Mouse (Mus musculus) kidney, postnatal 36 days (tissue): Measurements from ENCODE around the gene Zfp296.

Experiments used
- DNase-seq, 2 experiments: peaks; one replicate each; pipeline ENCODE4 v3.0.0; 2021 to 2022; ENCODE audit warnings: mixed read lengths in 2 of 2

Zfp296 gene

GRCm38 (mm10) chr7:19577141-19577852, at the start of gene Zfp296, which contains the start of gene Gemin7:
Zfp296 (plus strand) TSS chr7:19577287.
Gemin7 (minus strand) TSS chr7:19577595.
- peak; percentile 59 to 80 for DNase-seq

- no peak for DNase-seq
Measured at GRCm38 (mm10) chr7:19531077-19531476, 46.0 kb upstream of the Zfp296 start.

GRCm38 (mm10) chr7:19532240-19532639, 44.8 kb upstream of the Zfp296 start:
- DNase-seq, result no peak

- no peak for DNase-seq
Measured at GRCm38 (mm10) chr7:19534676-19535075, 42.4 kb upstream of the Zfp296 start.

GRCm38 (mm10) chr7:19540771-19541566, 36.1 kb upstream of the Zfp296 start:
- peak in 1 of 2 experiments; percentile 43 for DNase-seq

GRCm38 (mm10) chr7:19541681-19542154, 35.4 kb upstream of the Zfp296 start:
- DNase-seq, result no peak

- DNase-seq, result peak in 1 of 2 experiments; percentile 35
Measured at GRCm38 (mm10) chr7:19542155-19542691, 34.9 kb upstream of the Zfp296 start.

GRCm38 (mm10) chr7:19543584-19543983, 33.5 kb upstream of the Zfp296 start:
- DNase-seq, result peak in 1 of 2 experiments; percentile 46

GRCm38 (mm10) chr7:19546007-19546406, 31.1 kb upstream of the Zfp296 start:
- DNase-seq, result no peak

GRCm38 (mm10) chr7:19547344-19547969, 29.6 kb upstream of the Zfp296 start:
- no peak for DNase-seq

GRCm38 (mm10) chr7:19549394-19549793, 27.7 kb upstream of the Zfp296 start:
- DNase-seq, result no peak

- no peak for DNase-seq
Measured at GRCm38 (mm10) chr7:19551634-19552033, 25.5 kb upstream of the Zfp296 start.

- no peak for DNase-seq
Measured at GRCm38 (mm10) chr7:19552443-19552842, 24.6 kb upstream of the Zfp296 start.

- DNase-seq, result no peak
Measured at GRCm38 (mm10) chr7:19554168-19554567, 22.9 kb upstream of the Zfp296 start.

GRCm38 (mm10) chr7:19557086-19557485, 20.0 kb upstream of the Zfp296 start:
- peak; percentile 65 to 70 for DNase-seq

GRCm38 (mm10) chr7:19557982-19558900, 18.8 kb upstream of the Zfp296 start:
- DNase-seq, result peak; percentile 30 to 42

- no peak for DNase-seq
Measured at GRCm38 (mm10) chr7:19558965-19559364, 18.1 kb upstream of the Zfp296 start.

- peak; percentile 23 to 44 for DNase-seq
Measured at GRCm38 (mm10) chr7:19560491-19561260, 16.4 kb upstream of the Zfp296 start.

GRCm38 (mm10) chr7:19561431-19561764, 15.7 kb upstream of the Zfp296 start:
- peak; percentile 39 to 62 for DNase-seq

- DNase-seq, result peak; percentile 92 to 96
Measured at GRCm38 (mm10) chr7:19561765-19562642, 15.1 kb upstream of the Zfp296 start.
